Mouse (Mus musculus): ENCODE measurements around the gene Cyth3.

Cyth3 gene

GRCm38 (mm10) chr5:143665561-143665960 is 43.3 kb downstream of the Cyth3 start:
- DNase-seq (ENCODE audit: low spot score in 2 of 2): no peak

GRCm38 (mm10) chr5:143666015-143666414 is 43.8 kb downstream of the Cyth3 start:
- DNase-seq (ENCODE audit: low spot score in 2 of 2): no peak

- DNase-seq (ENCODE audit: low spot score in 2 of 2): no peak
These were observed 46.6 kb downstream of the Cyth3 start for GRCm38 (mm10) chr5:143668884-143669283.

GRCm38 (mm10) chr5:143669393-143669792 is 47.1 kb downstream of the Cyth3 start:
- DNase-seq (ENCODE audit: low spot score in 2 of 2): no peak

- DNase-seq (ENCODE audit: low spot score in 2 of 2): no peak
These were observed 47.6 kb downstream of the Cyth3 start for GRCm38 (mm10) chr5:143669839-143670238.

- peak in 1 of 2 experiments; percentile 39 for DNase-seq (ENCODE audit: low spot score in 2 of 2)
These were observed 48.6 kb downstream of the Cyth3 start for GRCm38 (mm10) chr5:143670740-143671415.

GRCm38 (mm10) chr5:143674576-143674975 is 52.3 kb downstream of the Cyth3 start:
- no peak for DNase-seq (ENCODE audit: low spot score in 2 of 2)

GRCm38 (mm10) chr5:143676218-143676985 is 54.2 kb downstream of the Cyth3 start:
- DNase-seq (ENCODE audit: low spot score in 2 of 2): no peak

GRCm38 (mm10) chr5:143677363-143677762 is 55.1 kb downstream of the Cyth3 start:
- DNase-seq (ENCODE audit: low spot score in 2 of 2): no peak

- no peak for DNase-seq (ENCODE audit: low spot score in 2 of 2)
These were observed 56.5 kb downstream of the Cyth3 start for GRCm38 (mm10) chr5:143678634-143679271.

GRCm38 (mm10) chr5:143679654-143680053 is 57.4 kb downstream of the Cyth3 start:
- DNase-seq (ENCODE audit: low spot score in 2 of 2): no peak

- DNase-seq (ENCODE audit: low spot score in 2 of 2): no peak
These were observed 61.4 kb downstream of the Cyth3 start for GRCm38 (mm10) chr5:143683696-143684095.

- DNase-seq (ENCODE audit: low spot score in 2 of 2): no peak
These were observed 62.7 kb downstream of the Cyth3 start for GRCm38 (mm10) chr5:143684911-143685390.

GRCm38 (mm10) chr5:143686456-143686855 is 64.2 kb downstream of the Cyth3 start:
- no peak for DNase-seq (ENCODE audit: low spot score in 2 of 2)

- no peak for DNase-seq (ENCODE audit: low spot score in 2 of 2)
These were observed 65.3 kb downstream of the Cyth3 start for GRCm38 (mm10) chr5:143687589-143687988.

- peak in 1 of 2 experiments; percentile 54 for DNase-seq (ENCODE audit: low spot score in 2 of 2)
These were observed 68.1 kb downstream of the Cyth3 start for GRCm38 (mm10) chr5:143690392-143690791.

- DNase-seq (ENCODE audit: low spot score in 2 of 2): peak; percentile 82 to 95
These were observed 68.7 kb downstream of the Cyth3 start for GRCm38 (mm10) chr5:143690926-143691325.

- DNase-seq (ENCODE audit: low spot score in 2 of 2): no peak
These were observed 74.1 kb downstream of the Cyth3 start for GRCm38 (mm10) chr5:143696323-143696722.

GRCm38 (mm10) chr5:143698454-143698853 is 76.2 kb downstream of the Cyth3 start:
- no peak for DNase-seq (ENCODE audit: low spot score in 2 of 2)

GRCm38 (mm10) chr5:143700247-143700646 is 78.0 kb downstream of the Cyth3 start:
- DNase-seq (ENCODE audit: low spot score in 2 of 2): no peak

- DNase-seq (ENCODE audit: low spot score in 2 of 2): no peak
These were observed 78.8 kb downstream of the Cyth3 start for GRCm38 (mm10) chr5:143701074-143701473.

- no peak for DNase-seq (ENCODE audit: low spot score in 2 of 2)
These were observed 82.8 kb downstream of the Cyth3 start for GRCm38 (mm10) chr5:143704875-143705658.

Data from left cerebral cortex, adult 9 months (tissue).